Mouse (Mus musculus) liver, embryonic 11.5 days (tissue): Measurements from ENCODE around the gene Nckap1l. TPM values are rescaled to one million over a fixed set of nuclear protein-coding genes. Genes with fewer than 3 reads are reported as not detected.

Experiments used
- ATAC-seq: fragments of 200-750 bp; cut with Nextera tagmentation; replicated peaks from 2 replicates; pipeline ENCODE4 v1.8.0; 2017; ENCODE audit warnings: moderate number of reproducible peaks, mild to moderate bottlenecking, moderate TSS enrichment, moderate library complexity; ENCODE audit not compliant: low FRiP score
- DNase-seq: peaks from one replicate; pipeline ENCODE4 v3.0.0-alpha.2; 2017; ENCODE audit warnings: low spot score
- H3K27ac ChIP-seq: fragments of 300-500 bp; sonication (generic); 2 replicates; pipeline ENCODE4 v1.5.1; 2014; ENCODE audit warnings: mild to moderate bottlenecking, low read depth, low read length, control low read depth
- H3K27me3 ChIP-seq: fragments of 300-500 bp; sonication (generic); replicated peaks from 2 replicates; pipeline ENCODE4 v1.6.1; 2014; ENCODE audit warnings: low read length, mixed read lengths; ENCODE audit not compliant: control insufficient read depth, insufficient read depth
- H3K36me3 ChIP-seq: fragments of 300-500 bp; sonication (generic); 2 replicates; pipeline ENCODE4 v1.6.1; 2014; ENCODE audit warnings: mild to moderate bottlenecking, low read length, moderate library complexity, mixed read lengths; ENCODE audit not compliant: control insufficient read depth, insufficient read depth
- H3K4me1 ChIP-seq: fragments of 300-500 bp; sonication (generic); replicated peaks from 2 replicates; pipeline ENCODE4 v1.6.1; 2014; ENCODE audit warnings: low read length, mixed read lengths; ENCODE audit not compliant: control insufficient read depth, insufficient read depth
- H3K4me2 ChIP-seq: fragments of 300-500 bp; sonication (generic); 2 replicates; pipeline ENCODE4 v1.6.1; 2014; ENCODE audit warnings: mild to moderate bottlenecking, control low read depth, moderate library complexity
- H3K4me3 ChIP-seq: fragments of 300-500 bp; sonication (generic); 2 replicates; pipeline ENCODE4 v1.5.1; 2014; ENCODE audit warnings: low read depth, low read length, control low read depth
- H3K9ac ChIP-seq: fragments of 300-500 bp; sonication (generic); 2 replicates; pipeline ENCODE4 v1.6.1; 2014; ENCODE audit warnings: low read depth, low read length, control low read depth
- H3K9me3 ChIP-seq: fragments of 300-500 bp; sonication (generic); 2 replicates; pipeline ENCODE4 v1.6.1; 2016; ENCODE audit warnings: low read length, inconsistent platforms, mixed read lengths; ENCODE audit not compliant: control insufficient read depth
- WGBS: fragments of 180-500 bp; shearing (Covaris S2); extraction: QIAGEN DNeasy Blood & Tissue Kit; methylation state at CpG from one replicate; pipeline ENCODE4 v1.1.7; 2014; 5-methylcytosine and 5-hydroxymethylcytosine counted together
- polyA plus RNA-seq: library from polyadenylated mRNA; unstranded; fragments of >200 nt; fragmentation: Nextera tagmentation; extraction: Ambion mirVana; gene quantifications from 2 replicates; pipeline ENCODE4 v1.2.1, GENCODE M21; 2014

Gene Nckap1l
- polyA plus RNA-seq, 1 experiment from 2014 or later: 11.2 TPM

GRCm38 (mm10) chr15:103471488-103472194 is 18.0 kb downstream of the Nckap1l start:
- DNase-seq (no peak), ATAC-seq (no peak)
- no peak overlapping the region for H3K4me3 ChIP-seq
- H3K9ac ChIP-seq: no peak overlapping the region
- H3K4me2 ChIP-seq: no peak overlapping the region
- no peaks in the 10 kb centered on the region for H3K4me1 ChIP-seq
- H3K27ac ChIP-seq: no peak overlapping the region
- H3K9me3 ChIP-seq: no peaks in the 10 kb centered on the region
- WGBS: 82% methylated on average over 7 of the region's 7 CpGs
- H3K36me3 ChIP-seq: no peaks in the 10 kb centered on the region
- H3K27me3 ChIP-seq: no peaks in the 10 kb centered on the region

- DNase-seq: no peak
- WGBS: 77% methylated on average over 3 of the region's 3 CpGs
- Histone ChIP-seq H3K27ac (no peak overlapping the region), H3K4me2 (no peak overlapping the region), H3K9me3 (no peaks in the 10 kb centered on the region), H3K4me3 (no peak overlapping the region), H3K27me3 (no peaks in the 10 kb centered on the region), H3K36me3 (no peaks in the 10 kb centered on the region), H3K4me1 (no peaks in the 10 kb centered on the region), H3K9ac (no peak overlapping the region)
- no peak for ATAC-seq
Measured at GRCm38 (mm10) chr15:103472265-103472664, 18.7 kb downstream of the Nckap1l start.

DNA sequence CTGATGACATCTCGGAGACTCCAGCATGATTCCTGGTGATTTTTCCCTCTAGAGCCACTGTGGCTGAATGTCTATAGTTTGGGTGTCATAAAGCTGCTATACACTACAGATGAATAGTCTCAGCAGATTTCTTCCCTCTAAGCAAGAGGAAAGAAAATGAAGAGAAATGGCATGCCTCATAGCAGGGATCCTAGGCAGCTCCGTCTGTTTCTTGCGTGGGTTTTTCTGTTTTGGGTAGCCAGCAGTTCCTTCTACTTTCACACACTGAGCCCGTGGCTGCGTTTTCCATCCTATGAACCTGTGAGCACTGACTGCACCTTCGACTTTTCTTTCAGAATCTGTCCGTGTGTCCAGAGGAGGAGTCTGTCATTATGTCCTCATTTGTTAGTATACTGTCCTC is 19.6 kb downstream of the Nckap1l start:
- Histone ChIP-seq H3K4me3 (no peak overlapping the region), H3K9me3 (no peaks in the 10 kb centered on the region), H3K36me3 (no peaks in the 10 kb centered on the region), H3K27me3 (no peaks in the 10 kb centered on the region), H3K27ac (no peak overlapping the region), H3K9ac (no peak overlapping the region), H3K4me1 (no peaks in the 10 kb centered on the region), H3K4me2 (no peak overlapping the region)
- 83% methylated on average over 7 of the region's 7 CpGs for WGBS
- ATAC-seq (no peak), DNase-seq (no peak)

DNA sequence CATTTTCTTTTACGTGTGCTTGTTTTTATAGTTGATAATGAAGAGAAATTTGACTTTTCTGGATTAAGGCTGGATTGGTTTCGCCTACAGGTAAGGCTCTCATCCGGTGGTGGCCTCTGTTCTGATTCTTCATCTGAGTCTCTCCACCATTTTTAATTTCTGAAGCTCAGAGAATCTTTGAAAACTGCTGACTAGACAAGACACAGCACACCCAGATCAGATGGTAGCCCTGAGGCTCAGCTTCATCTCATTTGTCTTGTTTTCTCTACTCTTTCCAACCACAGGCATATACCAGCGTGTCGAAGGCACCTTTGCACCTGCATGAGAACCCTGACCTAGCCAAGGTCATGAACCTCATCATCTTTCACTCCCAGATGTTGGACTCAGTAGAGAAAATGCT is 20.2 kb downstream of the Nckap1l start:
- Histone ChIP-seq H3K4me3 (no peak overlapping the region), H3K4me2 (no peak overlapping the region), H3K4me1 (no peaks in the 10 kb centered on the region), H3K36me3 (no peaks in the 10 kb centered on the region), H3K9me3 (no peaks in the 10 kb centered on the region), H3K27me3 (no peaks in the 10 kb centered on the region), H3K9ac (no peak overlapping the region), H3K27ac (no peak overlapping the region)
- ATAC-seq (no peak), DNase-seq (no peak)
- 83% methylated on average over 5 of the region's 5 CpGs for WGBS

GRCm38 (mm10) chr15:103479080-103479606 is 25.5 kb downstream of the Nckap1l start:
- no peak overlapping the region for H3K4me3 ChIP-seq
- H3K4me1 ChIP-seq: no peaks in the 10 kb centered on the region
- H3K4me2 ChIP-seq: no peak overlapping the region
- H3K27ac ChIP-seq: no peak overlapping the region
- no peaks in the 10 kb centered on the region for H3K9me3 ChIP-seq
- no peak overlapping the region for H3K9ac ChIP-seq
- no peak for ATAC-seq
- H3K36me3 ChIP-seq: no peaks in the 10 kb centered on the region
- no peaks in the 10 kb centered on the region for H3K27me3 ChIP-seq
- no peak for DNase-seq
- 76% methylated on average over 1 of the region's 1 CpGs for WGBS

- DNase-seq: no peak
- no peaks in the 10 kb centered on the region for H3K36me3 ChIP-seq
- no peaks in the 10 kb centered on the region for H3K4me1 ChIP-seq
- H3K27me3 ChIP-seq: no peaks in the 10 kb centered on the region
- H3K4me3 ChIP-seq: no peak overlapping the region
- no peak overlapping the region for H3K27ac ChIP-seq
- 80% methylated on average over 2 of the region's 2 CpGs for WGBS
- ATAC-seq: no peak
- no peak overlapping the region for H3K4me2 ChIP-seq
- no peak overlapping the region for H3K9ac ChIP-seq
- H3K9me3 ChIP-seq: no peaks in the 10 kb centered on the region
Measured at GRCm38 (mm10) chr15:103480129-103480528, 26.5 kb downstream of the Nckap1l start.

- H3K27me3 ChIP-seq: no peaks in the 10 kb centered on the region
- DNase-seq (no peak), ATAC-seq (no peak)
- H3K4me3 ChIP-seq: no peak overlapping the region
- no peaks in the 10 kb centered on the region for H3K4me1 ChIP-seq
- no peak overlapping the region for H3K27ac ChIP-seq
- WGBS: 9% methylated on average over 1 of the region's 1 CpGs
- no peak overlapping the region for H3K4me2 ChIP-seq
- H3K9ac ChIP-seq: no peak overlapping the region
- no peaks in the 10 kb centered on the region for H3K9me3 ChIP-seq
- H3K36me3 ChIP-seq: no peaks in the 10 kb centered on the region
Measured at GRCm38 (mm10) chr15:103482488-103482887, 28.9 kb downstream of the Nckap1l start.

DNA sequence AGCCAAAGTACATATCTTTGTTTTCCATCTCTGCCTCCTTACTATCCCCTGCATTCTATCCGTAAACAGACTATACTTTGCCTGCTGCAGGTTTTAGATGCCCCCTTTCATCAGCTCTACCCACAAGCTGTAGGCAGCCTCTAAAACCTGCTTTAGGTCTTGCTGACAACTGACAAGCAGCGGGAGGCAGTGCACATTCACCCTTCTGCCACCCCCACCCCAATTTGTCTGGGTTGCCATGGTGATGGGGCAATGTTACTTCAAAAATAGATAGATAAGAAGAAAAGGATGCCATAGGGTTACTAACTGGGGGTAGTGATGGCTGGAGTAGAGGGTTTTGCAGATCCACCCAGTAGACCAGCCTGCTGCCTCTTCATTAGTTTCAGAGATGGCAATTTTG is 30.9 kb downstream of the Nckap1l start:
- no peak overlapping the region for H3K4me2 ChIP-seq
- ATAC-seq: no peak
- no peak overlapping the region for H3K27ac ChIP-seq
- H3K9me3 ChIP-seq: no peaks in the 10 kb centered on the region
- no peaks in the 10 kb centered on the region for H3K4me1 ChIP-seq
- H3K9ac ChIP-seq: no peak overlapping the region
- WGBS: 62% methylated on average over 2 of the region's 2 CpGs
- H3K4me3 ChIP-seq: no peak overlapping the region
- no peaks in the 10 kb centered on the region for H3K36me3 ChIP-seq
- no peak for DNase-seq
- no peaks in the 10 kb centered on the region for H3K27me3 ChIP-seq

DNA sequence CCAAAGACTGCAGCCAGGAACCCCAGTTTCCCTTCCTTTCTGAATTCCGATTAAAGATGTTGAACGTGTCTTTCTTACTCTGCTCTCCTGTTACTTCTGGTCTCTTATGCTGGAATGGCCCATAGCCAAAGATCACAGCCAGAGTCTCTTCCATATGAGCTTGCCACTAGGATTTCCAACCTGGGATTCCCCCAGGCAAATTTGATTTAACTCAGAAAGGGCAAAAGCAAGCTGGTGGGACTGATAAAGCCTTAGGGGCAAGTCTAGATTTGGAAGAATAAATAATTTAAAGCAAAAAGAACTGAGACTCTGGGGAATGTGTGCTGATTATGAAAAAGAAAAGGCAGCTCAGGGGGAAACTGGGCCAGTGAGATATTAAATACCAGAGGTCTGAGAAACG is 31.5 kb downstream of the Nckap1l start:
- Histone ChIP-seq H3K27ac (no peak overlapping the region), H3K36me3 (no peaks in the 10 kb centered on the region), H3K27me3 (no peaks in the 10 kb centered on the region), H3K4me2 (no peak overlapping the region), H3K4me3 (no peak overlapping the region), H3K9ac (no peak overlapping the region), H3K4me1 (no peaks in the 10 kb centered on the region), H3K9me3 (no peaks in the 10 kb centered on the region)
- no peak for ATAC-seq
- no peak for DNase-seq
- 73% methylated on average over 3 of the region's 3 CpGs for WGBS
